Mouse (Mus musculus) heart, postnatal 0 days (tissue): ENCODE measurements around the gene Scfd2.

Experiments used
- CTCF ChIP-seq: IDR thresholded peaks from 2 replicates; pipeline ENCODE4 v1.5.1; 2016; ENCODE audit warnings: antibody characterized with exemption, control low read depth, low read depth
- EP300 ChIP-seq: IDR thresholded peaks from 2 replicates; pipeline ENCODE4 v1.6.1; 2016; ENCODE audit warnings: antibody characterized with exemption, low read depth

DNA sequence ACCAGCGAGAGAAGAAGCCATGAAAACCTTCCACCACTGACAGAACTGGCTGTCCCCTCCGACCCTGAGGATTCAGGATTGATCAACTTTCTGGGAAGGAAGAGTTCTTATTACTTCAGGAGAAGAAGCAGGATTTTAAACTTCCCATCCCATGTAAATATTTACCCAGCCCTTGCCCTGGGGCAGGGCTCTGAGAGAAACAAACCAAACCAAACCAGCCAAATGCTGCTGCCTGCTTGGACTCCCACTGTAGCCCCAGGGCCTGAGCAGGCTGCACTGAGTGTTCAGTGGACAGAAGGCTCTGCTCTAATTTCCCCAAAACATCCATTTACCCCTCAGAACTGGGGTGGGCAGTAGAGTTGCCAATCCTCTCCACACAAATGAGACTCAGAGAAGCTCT, 280.6 kb downstream of the Scfd2 start:
- TF ChIP-seq EP300 (no peak), CTCF (no peak)
